Mouse (Mus musculus): ENCODE results near the gene Rufy1. TPM values are rescaled to one million over a fixed set of nuclear protein-coding genes. Genes with fewer than 3 reads are reported as not detected.
"Not testable (repeated sequence)": the region's sequence is repeated elsewhere in the genome, so short reads cannot be mapped to it uniquely, and the experiment has no call there.

The Rufy1 gene
- polyA plus RNA-seq (2012; rRNA removed) = 25.9 and 27.8 TPM in 2 replicates

GRCm38 (mm10) chr11:50430277-50431133 is at the start of gene Rufy1:
TSS of gene Rufy1 (minus strand) at chr11:50431125.
- no peak for DNase-seq (ENCODE audit: low read depth)

GRCm38 (mm10) chr11:50478072-50478471 is 47.1 kb upstream of the Rufy1 start:
- DNase-seq (ENCODE audit: low read depth) = no peak

GRCm38 (mm10) chr11:50477486-50478070 is 46.7 kb upstream of the Rufy1 start:
- no peak for DNase-seq (ENCODE audit: low read depth)

- DNase-seq (ENCODE audit: low read depth) = no peak
Observed at GRCm38 (mm10) chr11:50476971-50477370, 46.0 kb upstream of the Rufy1 start.

- DNase-seq (ENCODE audit: low read depth) = no peak
Observed at GRCm38 (mm10) chr11:50473933-50474332, 43.0 kb upstream of the Rufy1 start.

- no peak for DNase-seq (ENCODE audit: low read depth)
Observed at GRCm38 (mm10) chr11:50472161-50472939, 41.4 kb upstream of the Rufy1 start.

GRCm38 (mm10) chr11:50461481-50461880 is 30.6 kb upstream of the Rufy1 start:
- no peak for DNase-seq (ENCODE audit: low read depth)

- no peak for DNase-seq (ENCODE audit: low read depth)
Observed at GRCm38 (mm10) chr11:50459250-50459649, 28.3 kb upstream of the Rufy1 start.

GRCm38 (mm10) chr11:50457111-50457911 is 26.4 kb upstream of the Rufy1 start:
- no peak for DNase-seq (ENCODE audit: low read depth)

GRCm38 (mm10) chr11:50456455-50456854 is 25.5 kb upstream of the Rufy1 start:
- no peak for DNase-seq (ENCODE audit: low read depth)

GRCm38 (mm10) chr11:50454934-50455333 is 24.0 kb upstream of the Rufy1 start:
- no peak for DNase-seq (ENCODE audit: low read depth)

- no peak for DNase-seq (ENCODE audit: low read depth)
Observed at GRCm38 (mm10) chr11:50450236-50450635, 19.3 kb upstream of the Rufy1 start.

- not testable (repeated sequence) for DNase-seq (ENCODE audit: low read depth)
Observed at GRCm38 (mm10) chr11:50448163-50448562, 17.2 kb upstream of the Rufy1 start.

GRCm38 (mm10) chr11:50443259-50444065 is 12.5 kb upstream of the Rufy1 start:
- no peak for DNase-seq (ENCODE audit: low read depth)

GRCm38 (mm10) chr11:50441637-50442036 is 10.7 kb upstream of the Rufy1 start:
- no peak for DNase-seq (ENCODE audit: low read depth)

- DNase-seq (ENCODE audit: low read depth) = no peak
Observed at GRCm38 (mm10) chr11:50440691-50441090, 9.8 kb upstream of the Rufy1 start.

GRCm38 (mm10) chr11:50439857-50440256 is 8.9 kb upstream of the Rufy1 start:
- DNase-seq (ENCODE audit: low read depth) = no peak

GRCm38 (mm10) chr11:50432896-50433295 is 2.0 kb upstream of the Rufy1 start:
- DNase-seq (ENCODE audit: low read depth) = no peak

GRCm38 (mm10) chr11:50432069-50432440 is 1.1 kb upstream of the Rufy1 start:
- DNase-seq (ENCODE audit: low read depth) = no peak

- no peak for DNase-seq (ENCODE audit: low read depth)
Observed at GRCm38 (mm10) chr11:50431134-50432068, 476 bp upstream of the Rufy1 start.

All from gonadal fat pad, adult 2 months (tissue).